Mouse (Mus musculus) hindbrain, postnatal 0 days (tissue): Measurements from ENCODE around the gene Dhx58. TPM values are rescaled to one million over a fixed set of nuclear protein-coding genes. Genes with fewer than 3 reads are reported as not detected.

ENCODE experiments used
- ATAC-seq: fragments of 200-750 bp; cut with Nextera tagmentation; 2 replicates; pipeline ENCODE4 v1.8.0; 2017; ENCODE audit warnings: mild to moderate bottlenecking, moderate TSS enrichment, moderate library complexity
- DNase-seq: peaks from one replicate; pipeline ENCODE4 v3.0.0-alpha.2; 2015; ENCODE audit warnings: low spot score
- H3K27ac ChIP-seq: fragments of 300-500 bp; sonication (generic); 2 replicates; pipeline ENCODE4 v1.5.1; 2014; ENCODE audit warnings: mild to moderate bottlenecking
- H3K27me3 ChIP-seq: fragments of 300-500 bp; sonication (generic); 2 replicates; pipeline ENCODE4 v1.6.1; 2014; ENCODE audit warnings: low read length, mixed read lengths; ENCODE audit not compliant: insufficient read depth
- H3K36me3 ChIP-seq: fragments of 300-500 bp; sonication (generic); 2 replicates; pipeline ENCODE4 v1.6.1; 2014; ENCODE audit warnings: low read length, mixed read lengths; ENCODE audit not compliant: insufficient read depth
- H3K4me1 ChIP-seq: fragments of 300-500 bp; sonication (generic); 2 replicates; pipeline ENCODE4 v1.6.1; 2014; ENCODE audit warnings: antibody characterized with exemption, low read length, mixed read lengths; ENCODE audit not compliant: insufficient read depth
- H3K4me2 ChIP-seq: fragments of 300-500 bp; sonication (generic); 2 replicates; pipeline ENCODE4 v1.6.1; 2014; ENCODE audit warnings: low read depth, mild to moderate bottlenecking, low read length, moderate library complexity, mixed read lengths
- H3K4me3 ChIP-seq: fragments of 300-500 bp; sonication (generic); 2 replicates; pipeline ENCODE4 v1.5.1; 2014; ENCODE audit warnings: low read length
- H3K9ac ChIP-seq: fragments of 300-500 bp; sonication (generic); replicated peaks from 2 replicates; pipeline ENCODE4 v1.6.1; 2014; ENCODE audit warnings: mild to moderate bottlenecking, low read length, moderate library complexity, mixed read lengths
- H3K9me3 ChIP-seq: fragments of 300-500 bp; sonication (generic); 2 replicates; pipeline ENCODE4 v1.6.1; 2016; ENCODE audit warnings: low read length, mixed read lengths
- CTCF ChIP-seq: IDR thresholded peaks from 2 replicates; pipeline ENCODE4 v1.5.1; 2016; ENCODE audit warnings: antibody characterized with exemption, control low read depth, low read depth
- WGBS: fragments of 180-500 bp; shearing (Covaris S2); extraction: QIAGEN DNeasy Blood & Tissue Kit; methylation state at CpG from one replicate; pipeline ENCODE4 v1.1.7; 2014; 5-methylcytosine and 5-hydroxymethylcytosine counted together
- polyA plus RNA-seq: library from polyadenylated mRNA; unstranded; fragments of >200 nt; fragmentation: Nextera tagmentation; extraction: Ambion mirVana; gene quantifications from 2 replicates; pipeline ENCODE4 v1.2.1, GENCODE M21; 2015
- total RNA-seq: library from RNA; depleted of rRNA; stranded (reverse); fragments of >200 nt; gene quantifications from 2 replicates; pipeline ENCODE4 v1.2.3, GENCODE M21; 2014

Gene Dhx58
- total and polyA plus RNA-seq, 2 experiments from 2014 or later = 1.2 to 2.7 TPM

DNA sequence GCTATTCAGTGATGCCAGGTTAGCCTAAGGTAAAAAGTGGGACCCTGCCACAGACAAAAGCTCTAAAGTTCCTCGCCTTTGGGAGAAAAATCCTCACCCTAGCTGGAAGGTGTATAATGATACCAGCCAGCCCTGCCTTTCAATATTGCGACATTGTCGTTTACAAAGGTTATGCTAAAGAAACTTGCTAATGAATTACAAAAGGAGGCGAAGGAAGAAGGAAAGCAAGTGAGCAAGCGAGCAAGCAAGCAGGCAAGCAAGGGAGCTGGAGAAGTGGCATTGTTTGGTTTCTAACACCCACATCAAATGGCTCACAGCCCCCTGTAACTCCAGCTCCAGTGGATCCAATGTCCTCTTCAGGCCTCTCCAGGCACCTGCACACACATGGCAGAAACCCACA is 21.5 kb downstream of the Dhx58 start:
- WGBS = 72% methylated on average over 5 of the region's 5 CpGs
- Histone ChIP-seq H3K27ac (no peak overlapping the region), H3K9me3 (no peaks in the 10 kb centered on the region), H3K9ac (no peak overlapping the region), H3K4me3 (no peak overlapping the region), H3K36me3 (no peaks in the 10 kb centered on the region), H3K27me3 (no peaks in the 10 kb centered on the region), H3K4me2 (no peak overlapping the region), H3K4me1 (no peaks in the 10 kb centered on the region)
- ATAC-seq (no peak), DNase-seq (no peak)
- TF ChIP-seq CTCF = no peak

DNA sequence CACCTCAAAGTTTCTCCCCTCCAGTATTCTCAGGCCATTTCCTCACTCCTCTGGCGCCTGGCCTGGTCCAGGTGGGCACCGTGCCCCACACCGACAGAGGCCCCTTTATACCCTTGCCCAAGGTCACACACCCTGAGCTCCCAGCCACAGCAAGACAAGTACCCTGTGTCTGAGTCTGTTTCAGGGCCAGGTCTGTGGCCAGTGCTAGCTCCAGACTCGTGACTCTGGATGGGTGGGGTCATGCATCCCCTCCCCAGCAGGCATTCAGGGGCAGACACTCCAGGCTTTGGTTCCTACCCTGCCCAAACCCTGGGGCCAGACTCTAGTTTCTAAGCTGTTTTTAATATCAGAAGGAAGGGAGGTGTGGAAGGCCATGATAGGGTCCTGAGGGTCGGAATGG is 22.2 kb downstream of the Dhx58 start:
- ATAC-seq (no peak), DNase-seq (no peak)
- Histone ChIP-seq H3K4me2 (no peak overlapping the region), H3K9me3 (no peaks in the 10 kb centered on the region), H3K27ac (no peak overlapping the region), H3K4me1 (no peaks in the 10 kb centered on the region), H3K36me3 (no peaks in the 10 kb centered on the region), H3K27me3 (no peaks in the 10 kb centered on the region), H3K9ac (no peak overlapping the region), H3K4me3 (no peak overlapping the region)
- WGBS = 80% methylated on average over 5 of the region's 5 CpGs
- no peak for TF ChIP-seq CTCF

DNA sequence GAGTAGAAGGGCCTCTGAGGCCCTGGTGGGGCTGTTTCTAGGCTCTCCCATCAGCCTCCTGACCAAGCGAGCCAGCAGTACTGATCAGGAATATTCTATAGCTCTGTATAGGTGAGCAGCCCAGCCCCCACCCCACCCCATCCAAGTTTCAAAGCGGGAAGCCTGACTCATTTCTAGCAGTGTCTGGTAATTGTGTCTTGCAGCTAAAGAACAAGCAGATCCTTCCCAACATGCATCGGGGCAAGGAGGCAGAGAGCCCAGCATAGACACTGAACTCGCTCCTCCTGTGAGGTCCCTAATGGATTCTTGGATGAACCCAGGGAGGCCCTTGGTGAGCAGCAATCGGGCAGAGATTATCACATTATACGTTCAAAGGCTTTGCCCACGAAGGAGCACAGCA is 26.3 kb downstream of the Dhx58 start:
- ATAC-seq = no peak
- H3K27me3 ChIP-seq = no peaks in the 10 kb centered on the region
- no peak overlapping the region for H3K4me3 ChIP-seq
- no peaks in the 10 kb centered on the region for H3K9me3 ChIP-seq
- H3K9ac ChIP-seq = no peak overlapping the region
- peaks cover 5% of the 10 kb centered on the region; the same call in 1 of the 2 replicates for H3K4me1 ChIP-seq
- H3K27ac ChIP-seq = no peak overlapping the region
- no peak for DNase-seq
- no peak for TF ChIP-seq CTCF
- WGBS = 57% methylated on average over 7 of the region's 7 CpGs
- no peaks in the 10 kb centered on the region for H3K36me3 ChIP-seq
- H3K4me2 ChIP-seq = no peak overlapping the region

DNA sequence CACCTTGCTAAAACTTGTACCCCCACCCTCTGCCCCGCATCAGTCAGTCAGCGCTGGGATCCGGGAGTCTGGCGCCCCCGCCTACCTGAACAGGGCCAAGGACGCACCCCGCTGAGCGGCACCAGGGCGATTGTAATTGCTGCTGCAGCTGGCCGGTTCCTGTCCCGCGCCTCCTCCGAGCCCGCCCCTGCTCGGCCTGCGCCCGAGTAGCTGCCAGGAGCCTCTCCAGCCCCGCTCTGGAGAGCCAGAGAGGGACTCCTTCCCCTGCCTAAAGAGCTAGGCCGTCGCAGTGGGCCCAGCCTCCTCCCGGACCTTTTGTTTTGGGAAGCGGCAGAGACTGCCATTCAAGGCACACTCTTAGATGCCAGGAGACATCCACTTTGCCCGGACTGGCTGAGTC is 30.9 kb downstream of the Dhx58 start:
- no peak overlapping the region for H3K27ac ChIP-seq
- H3K9ac ChIP-seq = 0 out of 2 replicates have a peak overlapping the region, but pooled peaks have one; percentile 17
- H3K27me3 ChIP-seq = no peaks in the 10 kb centered on the region
- DNase-seq (peak; percentile 39), ATAC-seq (no peak)
- H3K4me2 ChIP-seq = peak overlapping the region; percentile 36
- no peak for TF ChIP-seq CTCF
- WGBS = 2% methylated on average over 23 of the region's 23 CpGs
- H3K9me3 ChIP-seq = no peaks in the 10 kb centered on the region
- peaks cover 5% of the 10 kb centered on the region; the same call in 1 of the 2 replicates for H3K4me1 ChIP-seq
- H3K36me3 ChIP-seq = no peaks in the 10 kb centered on the region
- no peak overlapping the region for H3K4me3 ChIP-seq

DNA sequence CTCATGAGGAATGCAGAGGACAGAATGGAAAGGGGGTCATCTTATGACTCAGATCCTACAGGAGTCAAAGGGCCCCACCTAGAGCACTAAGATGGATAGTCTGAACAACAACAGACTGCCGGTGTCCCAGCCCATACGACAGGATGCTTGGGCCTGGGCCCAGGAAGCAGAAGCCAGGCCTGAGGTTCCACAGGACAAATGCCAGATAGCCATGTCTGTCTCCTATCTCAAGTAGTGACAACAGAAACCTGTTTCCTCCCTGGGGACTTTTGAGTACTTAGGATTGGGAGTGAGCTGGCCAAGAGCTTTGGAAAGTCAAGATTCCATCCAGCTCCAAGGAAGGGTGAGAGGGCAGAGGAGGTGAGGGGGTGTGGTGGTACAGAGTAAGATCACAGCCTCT is 32.1 kb downstream of the Dhx58 start:
- Histone ChIP-seq H3K36me3 (no peaks in the 10 kb centered on the region), H3K27ac (no peak overlapping the region), H3K9ac (no peak overlapping the region), H3K4me3 (no peak overlapping the region), H3K9me3 (no peaks in the 10 kb centered on the region), H3K27me3 (no peaks in the 10 kb centered on the region), H3K4me1 (peaks cover 5% of the 10 kb centered on the region; the same call in 1 of the 2 replicates), H3K4me2 (no peak overlapping the region)
- ATAC-seq = no peak
- DNase-seq = no peak
- no peak for TF ChIP-seq CTCF
- 72% methylated on average over 2 of the region's 2 CpGs for WGBS

DNA sequence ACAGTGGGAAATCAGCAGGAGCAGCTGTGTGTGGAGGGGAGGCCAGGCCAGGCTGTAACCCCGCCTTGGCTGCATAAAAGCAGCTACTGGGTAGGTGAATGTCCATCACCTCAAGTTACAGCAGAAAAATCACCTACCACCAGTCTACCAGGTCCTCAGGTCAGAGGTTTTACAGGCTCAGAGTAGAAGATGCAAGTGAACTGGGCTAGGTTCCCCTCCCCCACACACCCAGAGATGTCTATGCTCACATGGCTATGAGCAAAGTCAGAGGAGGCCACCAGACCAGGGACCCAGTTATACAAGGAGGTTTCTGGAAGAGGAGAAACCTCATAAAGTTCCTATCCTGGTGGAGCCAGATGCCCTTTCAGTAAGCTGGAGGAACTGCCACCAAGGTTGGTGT is 33.0 kb downstream of the Dhx58 start:
- Histone ChIP-seq H3K4me3 (no peak overlapping the region), H3K36me3 (no peaks in the 10 kb centered on the region), H3K9ac (no peak overlapping the region), H3K4me2 (no peak overlapping the region), H3K4me1 (peaks cover 5% of the 10 kb centered on the region; the same call in 1 of the 2 replicates), H3K27me3 (no peaks in the 10 kb centered on the region), H3K9me3 (no peaks in the 10 kb centered on the region), H3K27ac (no peak overlapping the region)
- DNase-seq = no peak
- no peak for TF ChIP-seq CTCF
- ATAC-seq = no peak
- 86% methylated on average over 1 of the region's 1 CpGs for WGBS

DNA sequence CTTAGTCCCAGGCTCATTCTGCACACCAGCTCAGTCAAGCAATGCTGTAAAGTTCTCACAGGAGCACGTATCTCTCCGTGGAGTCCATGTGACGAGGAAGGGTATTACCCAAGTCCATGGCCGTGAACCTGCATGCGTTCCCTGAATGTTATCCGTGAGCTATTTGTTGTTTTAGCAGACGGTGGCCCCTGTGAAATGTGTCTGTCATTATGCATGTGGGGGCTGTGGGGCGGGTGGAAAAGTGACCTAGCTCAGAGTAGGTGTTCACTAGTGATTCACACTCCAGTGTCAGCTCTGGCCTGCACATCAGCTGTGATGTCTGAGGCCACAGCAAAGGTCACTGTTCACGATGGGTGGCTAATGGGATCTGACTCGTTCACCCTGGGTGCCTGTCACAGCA is 44.3 kb downstream of the Dhx58 start:
- Histone ChIP-seq H3K9ac (no peak overlapping the region), H3K36me3 (no peaks in the 10 kb centered on the region), H3K4me3 (no peak overlapping the region), H3K4me1 (peaks cover 9% of the 10 kb centered on the region), H3K4me2 (no peak overlapping the region), H3K9me3 (no peaks in the 10 kb centered on the region), H3K27me3 (no peaks in the 10 kb centered on the region), H3K27ac (no peak overlapping the region)
- WGBS = 59% methylated on average over 10 of the region's 10 CpGs
- ATAC-seq (no peak), DNase-seq (no peak)
- no peak for TF ChIP-seq CTCF
